Mouse (Mus musculus) kidney, adult 18-20 months (tissue): Measurements from ENCODE around the gene Chst11.

Experiments
- DNase-seq: peaks from one replicate; pipeline ENCODE4 v3.0.0; 2021

Gene Chst11

GRCm38 (mm10) chr10:82991756-82992519, 6.6 kb downstream of the Chst11 start:
- no peak for DNase-seq

- DNase-seq, result no peak
Measured at GRCm38 (mm10) chr10:82994284-82994683, 9.0 kb downstream of the Chst11 start.

GRCm38 (mm10) chr10:82997460-82997859, 12.2 kb downstream of the Chst11 start:
- DNase-seq, result no peak

GRCm38 (mm10) chr10:83000169-83000568, 14.9 kb downstream of the Chst11 start:
- no peak for DNase-seq

- DNase-seq, result no peak
Measured at GRCm38 (mm10) chr10:83000721-83001120, 15.4 kb downstream of the Chst11 start.

- no peak for DNase-seq
Measured at GRCm38 (mm10) chr10:83003899-83004298, 18.6 kb downstream of the Chst11 start.

- DNase-seq, result peak; percentile 10
Measured at GRCm38 (mm10) chr10:83004389-83004788, 19.1 kb downstream of the Chst11 start.

GRCm38 (mm10) chr10:83005003-83005402, 19.7 kb downstream of the Chst11 start:
- no peak for DNase-seq

GRCm38 (mm10) chr10:83006258-83006657, 21.0 kb downstream of the Chst11 start:
- no peak for DNase-seq

- no peak for DNase-seq
Measured at GRCm38 (mm10) chr10:83013984-83014383, 28.7 kb downstream of the Chst11 start.

- DNase-seq, result no peak
Measured at GRCm38 (mm10) chr10:83015919-83016318, 30.6 kb downstream of the Chst11 start.

- no peak for DNase-seq
Measured at GRCm38 (mm10) chr10:83016779-83017178, 31.5 kb downstream of the Chst11 start.

GRCm38 (mm10) chr10:83017760-83018498, 32.6 kb downstream of the Chst11 start:
- no peak for DNase-seq

GRCm38 (mm10) chr10:83018521-83018920, 33.2 kb downstream of the Chst11 start:
- no peak for DNase-seq

GRCm38 (mm10) chr10:83019497-83020270, 34.4 kb downstream of the Chst11 start:
- no peak for DNase-seq

- DNase-seq, result no peak
Measured at GRCm38 (mm10) chr10:83022616-83023015, 37.3 kb downstream of the Chst11 start.

- DNase-seq, result no peak
Measured at GRCm38 (mm10) chr10:83026174-83026573, 40.9 kb downstream of the Chst11 start.

GRCm38 (mm10) chr10:83027673-83028072, 42.4 kb downstream of the Chst11 start:
- no peak for DNase-seq

- DNase-seq, result no peak
Measured at GRCm38 (mm10) chr10:83030103-83030661, 44.9 kb downstream of the Chst11 start.

GRCm38 (mm10) chr10:83030928-83031327, 45.6 kb downstream of the Chst11 start:
- no peak for DNase-seq

GRCm38 (mm10) chr10:83031561-83031960, 46.3 kb downstream of the Chst11 start:
- DNase-seq, result no peak

- no peak for DNase-seq
Measured at GRCm38 (mm10) chr10:83032559-83032958, 47.3 kb downstream of the Chst11 start.
